Mouse (Mus musculus) forebrain, embryonic 11.5 days (tissue): ENCODE measurements around the gene Calm1. TPM values are rescaled to one million over a fixed set of nuclear protein-coding genes. Genes with fewer than 3 reads are reported as not detected.

Experiments used
- ATAC-seq: fragments of 200-750 bp; cut with Nextera tagmentation; replicated peaks from 2 replicates; pipeline ENCODE4 v1.8.0; 2017; ENCODE audit warnings: moderate TSS enrichment; ENCODE audit not compliant: low FRiP score
- DNase-seq: peaks from one replicate; pipeline ENCODE4 v3.0.0-alpha.2; 2017; ENCODE audit warnings: low spot score
- H3K27ac ChIP-seq: fragments of 300-500 bp; sonication (generic); 2 replicates; pipeline ENCODE4 v1.5.1; 2014; ENCODE audit warnings: low read depth, low read length
- H3K27me3 ChIP-seq: fragments of 300-500 bp; sonication (generic); 2 replicates; pipeline ENCODE4 v1.6.1; 2014; ENCODE audit warnings: mild to moderate bottlenecking, low read length, mixed read lengths; ENCODE audit not compliant: control insufficient read depth, insufficient read depth
- H3K36me3 ChIP-seq: fragments of 300-500 bp; sonication (generic); 2 replicates; pipeline ENCODE4 v1.6.1; 2014; ENCODE audit warnings: mild to moderate bottlenecking, low read length, moderate library complexity, mixed read lengths; ENCODE audit not compliant: control insufficient read depth, insufficient read depth
- H3K4me1 ChIP-seq: fragments of 300-500 bp; sonication (generic); replicated peaks from 2 replicates; pipeline ENCODE4 v1.6.1; 2014; ENCODE audit warnings: low read length, mixed read lengths; ENCODE audit not compliant: control insufficient read depth, insufficient read depth
- H3K4me2 ChIP-seq: fragments of 300-500 bp; sonication (generic); 2 replicates; pipeline ENCODE4 v1.6.1; 2014; ENCODE audit warnings: low read depth, mild to moderate bottlenecking, low read length, moderate library complexity, mixed read lengths; ENCODE audit not compliant: severe bottlenecking
- H3K4me3 ChIP-seq: fragments of 300-500 bp; sonication (generic); 2 replicates; pipeline ENCODE4 v1.5.1; 2014; ENCODE audit warnings: low read depth, low read length
- H3K9ac ChIP-seq: fragments of 300-500 bp; sonication (generic); 2 replicates; pipeline ENCODE4 v1.6.1; 2014; ENCODE audit warnings: low read length
- H3K9me3 ChIP-seq: fragments of 300-500 bp; sonication (generic); 2 replicates; pipeline ENCODE4 v1.6.1; 2016; ENCODE audit warnings: low read length, mixed read lengths; ENCODE audit not compliant: control insufficient read depth
- WGBS: fragments of 180-500 bp; shearing (Covaris S2); extraction: QIAGEN DNeasy Blood & Tissue Kit; methylation state at CpG from one replicate; pipeline ENCODE4 v1.1.7; 2014; 5-methylcytosine and 5-hydroxymethylcytosine counted together
- polyA plus RNA-seq: library from polyadenylated mRNA; unstranded; fragments of >200 nt; fragmentation: Nextera tagmentation; extraction: Ambion mirVana; gene quantifications from 2 replicates; pipeline ENCODE4 v1.2.1, GENCODE M21; 2014

Gene Calm1
- polyA plus RNA-seq, 1 experiment from 2014 or later = 1,283 TPM

GRCm38 (mm10) chr12:100239807-100240206 is 40.6 kb downstream of the Calm1 start:
- Histone ChIP-seq H3K36me3 (no peaks in the 10 kb centered on the region), H3K27me3 (no peaks in the 10 kb centered on the region), H3K9me3 (no peaks in the 10 kb centered on the region), H3K9ac (no peak overlapping the region), H3K4me3 (no peak overlapping the region), H3K27ac (no peak overlapping the region), H3K4me1 (peaks cover 9% of the 10 kb centered on the region; the same call in 1 of the 2 replicates), H3K4me2 (no peak overlapping the region)
- ATAC-seq = no peak
- DNase-seq = no peak
- 88% methylated on average over 6 of the region's 6 CpGs for WGBS

- H3K4me2 ChIP-seq = peak overlapping the region; percentile 39
- H3K27me3 ChIP-seq = no peaks in the 10 kb centered on the region
- H3K27ac ChIP-seq = peak overlapping the region; percentile 59; the same call in 1 of the 2 replicates
- peaks cover 11% of the 10 kb centered on the region; the same call in 1 of the 2 replicates for H3K4me1 ChIP-seq
- ATAC-seq = peak; percentile 95
- WGBS = 9% methylated on average over 22 of the region's 22 CpGs
- no peaks in the 10 kb centered on the region for H3K36me3 ChIP-seq
- H3K9me3 ChIP-seq = no peaks in the 10 kb centered on the region
- peak; percentile 89 for DNase-seq
- no peak overlapping the region for H3K4me3 ChIP-seq
- peak overlapping the region; percentile 41 for H3K9ac ChIP-seq
Measured at GRCm38 (mm10) chr12:100241911-100242796, 42.9 kb downstream of the Calm1 start.

- Histone ChIP-seq H3K27ac (peak overlapping the region; percentile 31; the same call in 1 of the 2 replicates), H3K4me3 (no peak overlapping the region), H3K9ac (peak overlapping the region; percentile 23; the same call in 1 of the 2 replicates), H3K4me2 (no peak overlapping the region), H3K27me3 (no peaks in the 10 kb centered on the region), H3K36me3 (no peaks in the 10 kb centered on the region), H3K9me3 (no peaks in the 10 kb centered on the region), H3K4me1 (peaks cover 11% of the 10 kb centered on the region; the same call in 1 of the 2 replicates)
- ATAC-seq (peak; percentile 54), DNase-seq (no peak)
- WGBS = 11% methylated on average over 5 of the region's 5 CpGs
Measured at GRCm38 (mm10) chr12:100244580-100244979, 45.3 kb downstream of the Calm1 start.

- no peaks in the 10 kb centered on the region for H3K36me3 ChIP-seq
- 90% methylated on average over 7 of the region's 7 CpGs for WGBS
- no peak overlapping the region for H3K9ac ChIP-seq
- no peaks in the 10 kb centered on the region for H3K9me3 ChIP-seq
- no peak overlapping the region for H3K27ac ChIP-seq
- no peak overlapping the region for H3K4me2 ChIP-seq
- DNase-seq (no peak), ATAC-seq (no peak)
- H3K4me3 ChIP-seq = no peak overlapping the region
- H3K4me1 ChIP-seq = peaks cover 8% of the 10 kb centered on the region; the same call in 1 of the 2 replicates
- no peaks in the 10 kb centered on the region for H3K27me3 ChIP-seq
Measured at GRCm38 (mm10) chr12:100249170-100249569, 49.9 kb downstream of the Calm1 start.

- Histone ChIP-seq H3K27me3 (no peaks in the 10 kb centered on the region), H3K36me3 (no peaks in the 10 kb centered on the region), H3K4me1 (no peaks in the 10 kb centered on the region), H3K9me3 (no peaks in the 10 kb centered on the region), H3K4me2 (no peak overlapping the region), H3K27ac (no peak overlapping the region), H3K9ac (no peak overlapping the region), H3K4me3 (no peak overlapping the region)
- DNase-seq = no peak
- no peak for ATAC-seq
- 81% methylated on average over 4 of the region's 4 CpGs for WGBS
Measured at GRCm38 (mm10) chr12:100254471-100254870, 55.2 kb downstream of the Calm1 start.

- no peaks in the 10 kb centered on the region for H3K27me3 ChIP-seq
- H3K9ac ChIP-seq = no peak overlapping the region
- no peak overlapping the region for H3K4me3 ChIP-seq
- DNase-seq = no peak
- no peaks in the 10 kb centered on the region for H3K4me1 ChIP-seq
- no peaks in the 10 kb centered on the region for H3K9me3 ChIP-seq
- no peak for ATAC-seq
- 79% methylated on average over 2 of the region's 2 CpGs for WGBS
- no peaks in the 10 kb centered on the region for H3K36me3 ChIP-seq
- H3K4me2 ChIP-seq = no peak overlapping the region
- H3K27ac ChIP-seq = no peak overlapping the region
Measured at GRCm38 (mm10) chr12:100255441-100255949, 56.3 kb downstream of the Calm1 start.

- no peak for ATAC-seq
- Histone ChIP-seq H3K36me3 (no peaks in the 10 kb centered on the region), H3K4me2 (no peak overlapping the region), H3K4me1 (no peaks in the 10 kb centered on the region), H3K27me3 (no peaks in the 10 kb centered on the region), H3K9ac (no peak overlapping the region), H3K4me3 (no peak overlapping the region), H3K27ac (no peak overlapping the region), H3K9me3 (no peaks in the 10 kb centered on the region)
- DNase-seq = no peak
- 80% methylated on average over 3 of the region's 3 CpGs for WGBS
Measured at GRCm38 (mm10) chr12:100257779-100258178, 58.5 kb downstream of the Calm1 start.
